Mouse (Mus musculus): Measurements from ENCODE around the gene Arap1. TPM values are rescaled to one million over a fixed set of nuclear protein-coding genes. Genes with fewer than 3 reads are reported as not detected.
A peak's percentile ranks its signal among the peaks of the same experiment; 100 is the strongest.

The Arap1 gene
- polyA plus RNA-seq, 1 experiment, result 16.3 TPM

- Histone ChIP-seq H3K4me1 (ENCODE audit: control insufficient read depth, insufficient read depth, low read length) (peaks cover 16% of the 10 kb centered on the region), H3K4me3 (ENCODE audit: insufficient read depth, low read length) (no peak overlapping the region), H3K27ac (ENCODE audit: insufficient read depth, low read length) (no peak overlapping the region)
- TF ChIP-seq POLR2A (IDR thresholded peaks at IDR 0.05; ENCODE audit: extremely low read depth, insufficient read depth, low read length) (no peak), CTCF (IDR thresholded peaks at IDR 0.05; ENCODE audit: extremely low read depth, insufficient read depth, low read length) (no peak)
Observed at GRCm38 (mm10) chr7:101419013-101419770, 71.3 kb downstream of the Arap1 start.

GRCm38 (mm10) chr7:101421529-101421928 lies 73.7 kb downstream of the Arap1 start, which contains the start of gene Pde2a:
Gene Pde2a (plus strand): TSS chr7:101421691.
- peak within 1 kb of the TSS; percentile 82 for H3K4me3 ChIP-seq (ENCODE audit: insufficient read depth, low read length)
- peak; percentile 99 for TF ChIP-seq POLR2A (IDR thresholded peaks at IDR 0.05; ENCODE audit: extremely low read depth, insufficient read depth, low read length)
- TF ChIP-seq CTCF (IDR thresholded peaks at IDR 0.05; ENCODE audit: extremely low read depth, insufficient read depth, low read length), result no peak
- peak within 1 kb of the TSS; percentile 79 for H3K27ac ChIP-seq (ENCODE audit: insufficient read depth, low read length)
- H3K4me1 ChIP-seq (ENCODE audit: control insufficient read depth, insufficient read depth, low read length), result peaks cover 12% of the 10 kb centered on the region; the same call in 1 of the 2 replicates

DNA sequence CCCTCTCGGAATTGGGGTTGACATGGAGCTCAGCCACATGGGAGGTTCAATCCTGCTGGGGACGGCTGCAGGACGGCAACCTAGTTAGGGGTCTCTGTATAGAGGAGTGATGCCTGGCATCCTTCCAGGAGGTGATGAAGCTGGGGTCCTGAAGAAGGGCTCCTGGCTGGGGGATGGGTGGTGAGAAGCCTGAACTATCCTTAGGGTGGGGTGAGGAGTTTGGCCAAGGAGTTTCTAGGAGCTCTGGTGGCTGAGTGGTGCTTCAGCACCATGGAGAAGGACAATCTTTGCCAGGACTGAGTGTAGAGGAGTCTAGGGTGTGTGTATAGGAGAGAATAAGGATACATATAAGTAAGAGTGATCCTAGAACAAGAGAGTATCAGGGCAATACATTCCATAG lies 74.2 kb downstream of the Arap1 start:
- H3K4me1 ChIP-seq (ENCODE audit: control insufficient read depth, insufficient read depth, low read length), result peaks cover 12% of the 10 kb centered on the region; the same call in 1 of the 2 replicates
- TF ChIP-seq CTCF (IDR thresholded peaks at IDR 0.05; ENCODE audit: extremely low read depth, insufficient read depth, low read length), result no peak
- H3K27ac ChIP-seq (ENCODE audit: insufficient read depth, low read length), result peak overlapping the region; percentile 79
- peak overlapping the region; percentile 82 for H3K4me3 ChIP-seq (ENCODE audit: insufficient read depth, low read length)

GRCm38 (mm10) chr7:101422646-101423045 lies 74.8 kb downstream of the Arap1 start:
- Histone ChIP-seq H3K4me1 (ENCODE audit: control insufficient read depth, insufficient read depth, low read length) (peaks cover 12% of the 10 kb centered on the region; the same call in 1 of the 2 replicates), H3K27ac (ENCODE audit: insufficient read depth, low read length) (0 out of 2 replicates have a peak overlapping the region, but pooled peaks have one; percentile 79), H3K4me3 (ENCODE audit: insufficient read depth, low read length) (peak overlapping the region; percentile 82)
- TF ChIP-seq CTCF (IDR thresholded peaks at IDR 0.05; ENCODE audit: extremely low read depth, insufficient read depth, low read length), result no peak

- Histone ChIP-seq H3K4me3 (ENCODE audit: insufficient read depth, low read length) (peak overlapping the region; percentile 82), H3K27ac (ENCODE audit: insufficient read depth, low read length) (no peak overlapping the region), H3K4me1 (ENCODE audit: control insufficient read depth, insufficient read depth, low read length) (peaks cover 10% of the 10 kb centered on the region; the same call in 1 of the 2 replicates)
- no peak for TF ChIP-seq POLR2A (IDR thresholded peaks at IDR 0.05; ENCODE audit: extremely low read depth, insufficient read depth, low read length)
- no peak for TF ChIP-seq CTCF (IDR thresholded peaks at IDR 0.05; ENCODE audit: extremely low read depth, insufficient read depth, low read length)
Observed at GRCm38 (mm10) chr7:101423970-101424369, 76.1 kb downstream of the Arap1 start.

DNA sequence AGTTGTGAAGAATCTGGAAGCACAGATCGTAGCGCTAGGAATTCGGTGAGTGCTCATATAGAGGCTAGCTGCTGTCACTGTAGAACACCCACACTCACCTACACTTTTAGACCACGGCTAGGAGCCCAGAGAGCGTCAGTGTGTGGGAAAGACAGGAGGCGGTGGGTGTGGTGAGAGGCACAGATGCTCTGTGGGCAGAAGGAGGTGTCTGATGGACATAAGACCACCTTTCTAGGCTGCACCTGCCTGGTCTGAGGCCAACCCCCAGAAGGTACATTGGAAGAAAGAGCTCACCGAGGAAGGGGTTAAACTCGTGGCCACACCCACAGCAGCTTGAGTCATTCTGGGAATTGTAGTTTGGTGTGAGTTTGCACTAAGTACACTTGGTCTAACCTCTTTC lies 78.8 kb downstream of the Arap1 start:
- H3K4me3 ChIP-seq (ENCODE audit: insufficient read depth, low read length), result peak overlapping the region; percentile 22
- peaks cover 9% of the 10 kb centered on the region for H3K4me1 ChIP-seq (ENCODE audit: control insufficient read depth, insufficient read depth, low read length)
- TF ChIP-seq POLR2A (IDR thresholded peaks at IDR 0.05; ENCODE audit: extremely low read depth, insufficient read depth, low read length) (no peak), CTCF (IDR thresholded peaks at IDR 0.05; ENCODE audit: extremely low read depth, insufficient read depth, low read length) (no peak)
- no peak overlapping the region for H3K27ac ChIP-seq (ENCODE audit: insufficient read depth, low read length)

DNA sequence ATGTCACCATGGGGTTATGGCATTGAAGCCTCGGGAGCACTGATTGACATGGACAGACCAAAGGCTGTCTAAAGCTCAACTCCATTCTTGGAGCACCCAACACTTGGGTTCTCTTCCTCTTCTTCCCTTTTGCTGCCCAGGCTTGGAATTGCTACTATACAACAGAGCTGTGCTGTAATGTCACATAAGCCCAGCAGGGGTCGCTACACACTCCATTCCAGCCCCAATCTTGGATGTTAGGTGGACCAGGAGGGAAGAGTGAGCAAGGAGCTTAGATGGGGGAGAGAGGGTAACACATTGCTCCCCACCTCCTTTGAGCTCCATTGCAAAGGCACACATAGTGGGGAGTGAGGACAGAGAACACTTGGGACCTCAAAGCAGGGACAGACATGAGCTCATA lies 79.9 kb downstream of the Arap1 start:
- Histone ChIP-seq H3K4me3 (ENCODE audit: insufficient read depth, low read length) (no peak overlapping the region; the same call in 1 of the 2 replicates), H3K27ac (ENCODE audit: insufficient read depth, low read length) (no peak overlapping the region), H3K4me1 (ENCODE audit: control insufficient read depth, insufficient read depth, low read length) (peaks cover 9% of the 10 kb centered on the region)
- TF ChIP-seq CTCF (IDR thresholded peaks at IDR 0.05; ENCODE audit: extremely low read depth, insufficient read depth, low read length), result peak; percentile 92
- TF ChIP-seq POLR2A (IDR thresholded peaks at IDR 0.05; ENCODE audit: extremely low read depth, insufficient read depth, low read length), result no peak

DNA sequence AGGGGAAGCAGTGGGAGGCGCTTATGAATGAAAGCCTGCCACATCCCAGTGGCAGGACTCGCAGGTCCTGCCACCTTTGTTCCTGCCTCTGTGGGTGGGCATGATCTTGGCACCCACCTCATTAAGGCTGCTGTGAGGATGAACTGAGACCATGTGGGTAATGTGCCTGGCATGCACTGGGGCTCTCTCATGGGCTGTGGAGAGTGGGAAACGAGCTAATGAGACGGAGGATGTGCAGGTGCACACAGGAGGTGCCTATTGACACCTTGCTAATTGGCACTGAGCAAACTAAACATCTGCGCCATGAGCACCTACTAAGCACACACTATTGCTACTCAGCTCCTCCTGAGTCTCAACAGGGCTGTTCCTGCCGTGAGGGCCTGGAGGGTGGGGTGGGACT lies 87.2 kb downstream of the Arap1 start:
- Histone ChIP-seq H3K27ac (ENCODE audit: insufficient read depth, low read length) (no peak overlapping the region), H3K4me1 (ENCODE audit: control insufficient read depth, insufficient read depth, low read length) (peaks cover 5% of the 10 kb centered on the region), H3K4me3 (ENCODE audit: insufficient read depth, low read length) (no peak overlapping the region)
- no peak for TF ChIP-seq CTCF (IDR thresholded peaks at IDR 0.05; ENCODE audit: extremely low read depth, insufficient read depth, low read length)
- no peak for TF ChIP-seq POLR2A (IDR thresholded peaks at IDR 0.05; ENCODE audit: extremely low read depth, insufficient read depth, low read length)

DNA sequence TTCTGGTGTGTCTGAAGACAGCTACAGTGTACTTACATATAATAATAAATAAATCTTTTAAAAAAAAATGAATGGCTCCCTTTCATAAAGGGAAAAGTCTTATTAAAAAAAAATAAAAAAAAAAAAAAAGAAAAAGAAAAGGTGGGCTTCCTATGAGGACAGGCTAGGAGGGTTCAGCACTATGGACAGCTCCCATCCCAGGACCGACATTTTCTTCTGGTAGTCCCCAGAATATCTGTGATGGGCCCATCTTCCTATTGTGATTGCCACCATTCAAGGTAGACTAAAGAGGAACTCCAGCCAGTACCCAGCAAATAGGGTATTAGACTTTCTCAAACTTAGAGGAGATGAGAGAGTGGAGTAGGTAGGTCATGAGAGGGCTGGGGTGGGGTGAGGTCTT lies 90.0 kb downstream of the Arap1 start:
- Histone ChIP-seq H3K4me1 (ENCODE audit: control insufficient read depth, insufficient read depth, low read length) (peaks cover 4% of the 10 kb centered on the region), H3K27ac (ENCODE audit: insufficient read depth, low read length) (no peak overlapping the region), H3K4me3 (ENCODE audit: insufficient read depth, low read length) (no peak overlapping the region)
- TF ChIP-seq POLR2A (IDR thresholded peaks at IDR 0.05; ENCODE audit: extremely low read depth, insufficient read depth, low read length) (no peak), CTCF (IDR thresholded peaks at IDR 0.05; ENCODE audit: extremely low read depth, insufficient read depth, low read length) (no peak)

DNA sequence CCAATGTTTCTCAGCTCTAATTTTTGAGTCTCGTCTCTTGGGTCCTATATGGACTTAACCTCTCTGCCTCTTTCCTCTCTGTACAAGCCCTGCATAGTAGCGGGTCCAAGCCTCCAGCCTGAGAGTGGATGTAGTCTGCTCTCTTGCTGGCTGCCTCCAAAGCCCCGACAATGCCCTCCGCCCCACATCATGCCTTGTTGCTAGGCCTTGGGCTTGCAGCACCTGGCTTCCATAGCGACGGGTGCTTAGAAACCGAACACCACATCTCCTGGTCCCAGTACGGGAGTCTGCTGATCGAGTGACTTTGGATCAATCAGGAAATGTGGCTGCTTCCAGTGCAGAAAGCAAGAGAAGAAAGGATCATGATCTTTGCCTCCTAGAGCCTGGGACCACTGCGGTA lies 95.2 kb downstream of the Arap1 start:
- no peak overlapping the region for H3K27ac ChIP-seq (ENCODE audit: insufficient read depth, low read length)
- no peak overlapping the region for H3K4me3 ChIP-seq (ENCODE audit: insufficient read depth, low read length)
- peaks cover 7% of the 10 kb centered on the region for H3K4me1 ChIP-seq (ENCODE audit: control insufficient read depth, insufficient read depth, low read length)
- TF ChIP-seq POLR2A (IDR thresholded peaks at IDR 0.05; ENCODE audit: extremely low read depth, insufficient read depth, low read length) (no peak), CTCF (IDR thresholded peaks at IDR 0.05; ENCODE audit: extremely low read depth, insufficient read depth, low read length) (no peak)
